Mouse (Mus musculus) MEL (cell line): ENCODE results near the gene Dtx3. TPM values are rescaled to one million over a fixed set of nuclear protein-coding genes. Genes with fewer than 3 reads are reported as not detected.

ENCODE experiments used
- DNase-seq: peaks from one replicate; pipeline ENCODE4 v3.0.0; 2011; ENCODE audit warnings: low read depth, low spot score
- H3K27ac ChIP-seq: 2 replicates; pipeline ENCODE4 v1.5.1; 2012; ENCODE audit warnings: low read depth, mild to moderate bottlenecking, control low read depth, low read length, moderate library complexity; ENCODE audit not compliant: control insufficient read depth
- H3K27me3 ChIP-seq, 2 experiments: fragments of 150-350 bp in 1 of 2; sonication (generic) in 1 of 2; 2 replicates each; pipeline ENCODE4 v1.6.1; 2012; ENCODE audit warnings: low read length in 2 of 2, mild to moderate bottlenecking in 2 of 2, improper control_type of control experiment in 1 of 2, moderate library complexity in 1 of 2; ENCODE audit not compliant: insufficient read depth in 2 of 2, control insufficient read depth in 1 of 2
- H3K36me3 ChIP-seq, 2 experiments: 2 replicates each; pipeline ENCODE4 v1.6.1; 2012 to 2014; ENCODE audit warnings: low read length in 2 of 2, improper control_type of control experiment in 1 of 2, inconsistent platforms in 1 of 2, mild to moderate bottlenecking in 1 of 2; ENCODE audit not compliant: insufficient read depth in 2 of 2, control insufficient read depth in 1 of 2
- H3K4me1 ChIP-seq, 2 experiments: fragments of 150-350 bp in 1 of 2; sonication (generic) in 1 of 2; 2 replicates each; pipeline ENCODE4 v1.6.1; 2012; ENCODE audit warnings: low read length in 2 of 2, improper control_type of control experiment in 1 of 2, mild to moderate bottlenecking in 1 of 2; ENCODE audit not compliant: insufficient read depth in 2 of 2, control insufficient read depth in 1 of 2
- H3K4me3 ChIP-seq, 2 experiments: fragments of 150-350 bp in 1 of 2; sonication (generic) in 1 of 2; 2 replicates each; pipeline ENCODE4 v1.5.1; 2012; ENCODE audit warnings: low read depth in 2 of 2, low read length in 2 of 2, mild to moderate bottlenecking in 2 of 2, moderate library complexity in 2 of 2, control low read depth in 1 of 2, improper control_type of control experiment in 1 of 2; ENCODE audit not compliant: control insufficient read depth in 1 of 2, insufficient read depth in 1 of 2
- H3K79me2 ChIP-seq: 2 replicates; pipeline ENCODE4 v1.6.1; 2012; ENCODE audit warnings: mild to moderate bottlenecking, low read length, moderate library complexity; ENCODE audit not compliant: control insufficient read depth, poor library complexity, insufficient read depth
- H3K9ac ChIP-seq: 2 replicates; pipeline ENCODE4 v1.6.1; 2012; ENCODE audit warnings: low read depth, mild to moderate bottlenecking, control low read depth, low read length, moderate library complexity; ENCODE audit not compliant: control insufficient read depth, poor library complexity, severe bottlenecking
- H3K9me3 ChIP-seq: fragments of 150-350 bp; sonication (generic); replicated peaks from 2 replicates; pipeline ENCODE4 v1.6.1; 2012; ENCODE audit warnings: mild to moderate bottlenecking, low read length, improper control_type of control experiment, moderate library complexity; ENCODE audit not compliant: insufficient read depth
- CTCF ChIP-seq, 3 experiments: IDR thresholded peaks in 2 of 3; conservative IDR thresholded peaks in 1 of 3; 2 replicates each; pipeline ENCODE4 v1.5.1; 2011 to 2012; ENCODE audit warnings: low read length in 3 of 3, low read depth in 2 of 3, mild to moderate bottlenecking in 2 of 3, improper control_type of control experiment in 1 of 3, inconsistent platforms in 1 of 3, mixed read lengths in 1 of 3, moderate library complexity in 1 of 3; ENCODE audit not compliant: control insufficient read depth in 1 of 3, insufficient read depth in 1 of 3, poor library complexity in 1 of 3, severe bottlenecking in 1 of 3
- E2F4 ChIP-seq: IDR thresholded peaks from 2 replicates; pipeline ENCODE4 v1.6.1; 2011; ENCODE audit warnings: low read depth, low read length, improper control_type of control experiment, borderline replicate concordance
- ELF1 ChIP-seq: IDR thresholded peaks from 2 replicates; pipeline ENCODE4 v1.6.1; 2014; ENCODE audit warnings: low read depth, mild to moderate bottlenecking, inconsistent platforms, low read length, improper control_type of control experiment, moderate library complexity
- EP300 ChIP-seq, 2 experiments: IDR thresholded peaks; 2 replicates each; pipeline ENCODE4 v1.6.1; 2011; ENCODE audit warnings: improper control_type of control experiment in 2 of 2, low read length in 2 of 2, low read depth in 1 of 2, mild to moderate bottlenecking in 1 of 2
- GATA1 ChIP-seq: IDR thresholded peaks from 2 replicates; pipeline ENCODE4 v1.6.1; 2011; ENCODE audit warnings: low read depth, low read length, improper control_type of control experiment
- KAT2A ChIP-seq: conservative IDR thresholded peaks from 2 replicates; pipeline ENCODE4 v1.6.1; 2012; ENCODE audit warnings: low read depth, low read length, improper control_type of control experiment, inconsistent platforms
- MAZ ChIP-seq: IDR thresholded peaks from 2 replicates; pipeline ENCODE4 v1.6.1; 2012; ENCODE audit warnings: low read depth, mild to moderate bottlenecking, inconsistent platforms, low read length, improper control_type of control experiment
- MEF2A ChIP-seq: IDR thresholded peaks from 2 replicates; pipeline ENCODE4 v1.6.1; 2014; ENCODE audit warnings: low read depth, mild to moderate bottlenecking, inconsistent platforms, low read length, improper control_type of control experiment; ENCODE audit not compliant: poor library complexity, insufficient replicate concordance, severe bottlenecking; ENCODE audit errors: extremely low read depth
- MYC ChIP-seq: IDR thresholded peaks from 2 replicates; pipeline ENCODE4 v1.6.1; 2011; ENCODE audit warnings: low read depth, mild to moderate bottlenecking, low read length, improper control_type of control experiment, moderate library complexity
- NELFE ChIP-seq: IDR thresholded peaks from 2 replicates; pipeline ENCODE4 v1.6.1; 2011; ENCODE audit warnings: low read depth, low read length, improper control_type of control experiment
- POLR2AphosphoS5 ChIP-seq: IDR thresholded peaks from 2 replicates; pipeline ENCODE4 v1.6.1; 2012; ENCODE audit warnings: low read depth, borderline replicate concordance, mild to moderate bottlenecking, inconsistent platforms, low read length, moderate library complexity, mixed read lengths
- TAL1 ChIP-seq: IDR thresholded peaks from 2 replicates; pipeline ENCODE4 v1.6.1; 2012; ENCODE audit warnings: mild to moderate bottlenecking, inconsistent platforms, low read length, moderate library complexity, mixed read lengths
- TCF12 ChIP-seq: IDR thresholded peaks from 2 replicates; pipeline ENCODE4 v1.6.1; 2014; ENCODE audit warnings: low read depth, mild to moderate bottlenecking, inconsistent platforms, low read length, improper control_type of control experiment, moderate library complexity
- ZC3H11A ChIP-seq: IDR thresholded peaks from 2 replicates; pipeline ENCODE4 v1.6.1; 2012; ENCODE audit warnings: low read depth, mild to moderate bottlenecking, inconsistent platforms, low read length, improper control_type of control experiment
- polyA plus RNA-seq, 2 experiments: library from polyadenylated mRNA; stranded (reverse) in 1 of 2; unstranded in 1 of 2; fragments of >175 nt in 1 of 2; fragments of >200 nt in 1 of 2; gene quantifications; 2 replicates each; pipeline versions ENCODE4 v1.2.1 to v1.2.4; 2012; ENCODE audit warnings: low replicate concordance in 2 of 2, low read depth in 1 of 2; ENCODE audit not compliant: insufficient read length in 2 of 2, insufficient read depth in 1 of 2, missing spikeins in 1 of 2
- total RNA-seq: library from RNA; depleted of rRNA; stranded (reverse); fragments of 300-350 nt; gene quantifications from 2 replicates; pipeline ENCODE4 v1.2.3, GENCODE M21; 2012

The Dtx3 gene
- total and polyA plus RNA-seq, 3 experiments, result 30.5 to 107 TPM; not detected in 1

DNA sequence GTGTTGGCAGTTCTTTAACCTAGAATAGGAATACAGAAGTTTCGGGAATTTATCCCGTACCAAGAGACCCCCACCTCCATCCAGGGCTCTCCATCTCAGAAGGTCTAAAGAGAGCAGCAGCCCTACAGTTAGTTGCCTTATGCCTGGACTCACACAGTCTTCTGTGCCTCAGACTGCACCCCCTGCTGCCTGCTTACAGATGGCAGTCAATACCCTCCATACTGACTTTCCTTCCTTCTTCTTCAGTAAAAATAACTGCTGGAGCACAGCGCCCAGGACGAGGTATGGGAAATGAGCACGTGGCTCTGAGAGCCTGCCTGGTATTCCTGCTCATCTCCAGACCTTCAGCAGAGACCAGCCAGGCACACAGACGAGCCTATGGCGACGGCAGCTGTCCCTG, 4.8 kb upstream of the Dtx3 start:
- H3K4me3 ChIP-seq, result no peak overlapping the region
- DNase-seq, result no peak
- H3K79me2 ChIP-seq, result peaks cover 6% of the 10 kb centered on the region; the same call in 1 of the 2 replicates
- H3K36me3 ChIP-seq, result peaks cover 19 to 25% of the 10 kb centered on the region in 2 experiments
- H3K4me1 ChIP-seq, result peaks cover 20 to 22% of the 10 kb centered on the region in 2 experiments
- H3K9me3 ChIP-seq, result no peaks in the 10 kb centered on the region
- no peak overlapping the region for H3K9ac ChIP-seq
- H3K27ac ChIP-seq, result no peak overlapping the region
- TF ChIP-seq CTCF (IDR thresholded peaks at IDR 0.05 in 2 of 3, conservative IDR thresholded peaks at IDR 0.05 in 1 of 3; ENCODE audit: control insufficient read depth in 1 of 3, insufficient read depth in 1 of 3, low read depth in 2 of 3, low read length in 3 of 3, poor library complexity in 1 of 3, severe bottlenecking in 1 of 3), result peak in 1 of 3 experiments; percentile 5; a peak in 1 of 6 replicates
- no peak for TF ChIP-seq EP300 (IDR thresholded peaks at IDR 0.05; ENCODE audit: low read depth in 1 of 2, low read length in 2 of 2)
- TF ChIP-seq ELF1, result no peak
- no peak for TF ChIP-seq E2F4
- no peaks in the 10 kb centered on the region for H3K27me3 ChIP-seq

DNA sequence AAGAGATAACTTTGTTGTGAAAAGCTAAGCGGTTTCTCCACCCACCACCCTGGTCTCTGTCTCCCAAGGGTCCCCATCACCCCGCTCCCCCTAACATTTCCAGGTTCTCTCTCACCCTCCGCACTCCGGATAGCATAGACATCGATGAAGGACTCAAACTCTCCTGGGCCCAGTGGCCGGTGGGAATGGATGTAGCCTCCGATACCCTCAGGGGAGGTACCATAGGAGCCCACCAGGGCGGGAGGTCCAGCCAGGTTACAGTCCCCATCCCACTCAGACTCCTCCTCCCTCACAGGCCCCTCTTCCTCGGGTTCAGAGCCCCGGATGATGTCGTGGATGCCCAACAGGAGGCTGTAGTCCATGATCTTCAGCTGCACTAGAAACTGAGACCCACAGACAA, 3.9 kb upstream of the Dtx3 start:
- H3K9ac ChIP-seq, result no peak overlapping the region
- peaks cover 17% of the 10 kb centered on the region in 2 experiments for H3K36me3 ChIP-seq
- DNase-seq, result no peak
- H3K27ac ChIP-seq, result no peak overlapping the region
- no peaks in the 10 kb centered on the region for H3K9me3 ChIP-seq
- peaks cover 13 to 14% of the 10 kb centered on the region in 2 experiments for H3K4me1 ChIP-seq
- no peak overlapping the region for H3K4me3 ChIP-seq
- TF ChIP-seq GATA1, result no peak
- no peaks in the 10 kb centered on the region for H3K27me3 ChIP-seq
- H3K79me2 ChIP-seq, result peaks cover 6% of the 10 kb centered on the region; the same call in 1 of the 2 replicates

DNA sequence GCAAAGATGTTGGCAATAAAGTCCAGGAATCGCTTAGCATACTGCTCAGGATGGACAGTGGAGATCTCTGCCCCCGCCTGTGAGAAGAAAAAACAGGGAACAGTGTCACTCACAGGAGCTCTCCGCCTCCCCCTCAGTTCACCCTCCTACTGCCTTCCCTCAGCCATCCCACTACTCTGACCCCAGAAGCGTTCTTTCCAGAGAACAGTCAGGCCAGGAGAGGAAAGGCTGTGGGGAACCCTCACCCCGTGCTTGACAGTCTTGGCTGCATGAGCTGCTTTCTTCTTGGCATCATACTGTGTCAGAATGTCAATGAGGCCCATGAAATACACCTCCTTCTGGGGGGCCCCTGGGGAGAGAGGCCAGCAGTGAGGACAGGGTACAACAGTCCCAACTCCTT, 3.5 kb upstream of the Dtx3 start:
- Histone ChIP-seq H3K27ac (no peak overlapping the region), H3K4me1 (peaks cover 11 to 13% of the 10 kb centered on the region in 2 experiments), H3K9me3 (no peaks in the 10 kb centered on the region), H3K4me3 (no peak overlapping the region), H3K79me2 (peaks cover 5% of the 10 kb centered on the region; the same call in 1 of the 2 replicates), H3K27me3 (no peaks in the 10 kb centered on the region), H3K9ac (no peak overlapping the region), H3K36me3 (peaks cover 15 to 16% of the 10 kb centered on the region in 2 experiments)
- DNase-seq, result no peak
- TF ChIP-seq MEF2A, result no peak
- no peak for TF ChIP-seq GATA1
- no peak for TF ChIP-seq MYC
- TF ChIP-seq TAL1, result no peak
- no peak for TF ChIP-seq CTCF (IDR thresholded peaks at IDR 0.05 in 2 of 3, conservative IDR thresholded peaks at IDR 0.05 in 1 of 3; ENCODE audit: control insufficient read depth in 1 of 3, insufficient read depth in 1 of 3, low read depth in 2 of 3, low read length in 3 of 3, poor library complexity in 1 of 3, severe bottlenecking in 1 of 3)
- no peak for TF ChIP-seq MAZ
- no peak for TF ChIP-seq TCF12
- TF ChIP-seq KAT2A, result no peak
- TF ChIP-seq ZC3H11A, result no peak
- TF ChIP-seq ELF1, result no peak
- no peak for TF ChIP-seq NELFE
- TF ChIP-seq POLR2AphosphoS5, result no peak
